Mouse (Mus musculus) brain, embryonic 14.5 days (tissue): Measurements from ENCODE around the gene Vps25.

Experiments used
- CTCF ChIP-seq: fragments of 200-500 bp; IDR thresholded peaks from 2 replicates; pipeline ENCODE4 v1.5.1; 2012; ENCODE audit warnings: inconsistent platforms, mild to moderate bottlenecking, moderate library complexity, borderline replicate concordance; ENCODE audit not compliant: insufficient read depth, insufficient read length; ENCODE audit errors: extremely low read depth
- POLR2A ChIP-seq: fragments of 200-500 bp; IDR thresholded peaks from 2 replicates; pipeline ENCODE4 v1.6.1; 2012; ENCODE audit warnings: mild to moderate bottlenecking, inconsistent platforms, borderline replicate concordance; ENCODE audit not compliant: poor library complexity, insufficient read depth, insufficient read length, severe bottlenecking; ENCODE audit errors: extremely low read depth

- TF ChIP-seq POLR2A (no peak), CTCF (no peak)
Observed at GRCm38 (mm10) chr11:101263138-101263988, 9.9 kb downstream of the Vps25 start.
